Mouse (Mus musculus): ENCODE results near the gene Sec14l3.
"Not testable (repeated sequence)": the region's sequence is repeated elsewhere in the genome, so short reads cannot be mapped to it uniquely, and the experiment has no call there.

Gene Sec14l3

DNA sequence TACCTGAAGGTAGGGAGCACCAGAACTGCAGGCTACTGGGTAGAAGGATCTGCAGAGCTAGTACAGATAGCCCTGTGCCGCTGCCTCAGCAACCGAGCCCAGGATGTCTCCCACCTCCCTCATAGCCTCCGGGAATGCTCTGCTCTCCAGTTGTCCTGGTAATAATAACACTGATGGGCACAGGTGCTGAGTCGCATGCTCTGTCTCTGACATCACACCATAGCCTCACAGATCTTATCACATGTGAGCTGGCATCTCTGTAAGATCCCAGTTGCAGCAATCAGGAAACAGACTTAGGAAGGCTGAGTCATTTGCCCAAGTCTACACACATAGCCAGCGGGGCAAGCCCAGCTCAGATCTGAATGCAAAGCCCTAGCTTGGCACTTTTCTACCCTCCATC, 37.2 kb downstream of the Sec14l3 start:
- no peak for DNase-seq (ENCODE audit: extremely low read depth, low read depth)

DNA sequence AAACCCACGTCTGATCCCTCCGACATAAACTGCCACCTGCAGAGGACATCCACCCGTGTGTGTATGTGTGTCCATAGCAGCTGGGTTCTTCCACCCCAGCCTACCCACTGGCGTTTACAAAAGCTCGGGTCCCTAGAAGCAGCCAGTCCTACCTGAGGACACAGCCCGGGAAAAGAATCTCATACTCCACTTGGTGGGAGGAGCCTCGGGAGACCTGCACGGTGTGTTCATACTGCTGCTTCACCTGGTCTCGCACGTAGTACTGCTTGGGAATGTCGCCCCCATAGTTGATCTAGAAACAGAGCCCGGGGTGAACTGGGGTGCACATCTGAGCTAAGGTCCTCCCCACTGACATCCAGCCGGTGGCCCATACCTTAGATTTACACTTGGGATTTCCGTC, 38.9 kb downstream of the Sec14l3 start:
- DNase-seq (ENCODE audit: extremely low read depth, low read depth): no peak

DNA sequence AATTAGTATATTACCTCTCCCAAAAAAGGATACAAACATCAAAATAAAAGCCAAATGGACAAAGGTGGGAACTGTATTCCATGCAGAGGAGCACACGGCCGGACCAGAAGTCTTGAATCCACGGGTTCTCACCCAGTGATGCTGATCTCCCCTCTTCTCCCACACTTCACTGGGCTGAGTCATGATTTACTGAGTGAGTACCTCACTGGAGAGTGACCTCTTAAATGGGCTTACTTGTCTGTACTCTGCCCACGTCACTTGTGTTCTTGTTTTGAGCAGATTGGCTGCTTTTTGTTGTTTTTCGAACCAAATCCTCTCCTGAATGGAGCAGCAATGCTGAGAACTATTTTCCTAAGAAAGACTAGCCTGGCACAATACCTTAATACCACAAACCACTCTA, 40.3 kb downstream of the Sec14l3 start:
- no peak for DNase-seq (ENCODE audit: extremely low read depth, low read depth)

DNA sequence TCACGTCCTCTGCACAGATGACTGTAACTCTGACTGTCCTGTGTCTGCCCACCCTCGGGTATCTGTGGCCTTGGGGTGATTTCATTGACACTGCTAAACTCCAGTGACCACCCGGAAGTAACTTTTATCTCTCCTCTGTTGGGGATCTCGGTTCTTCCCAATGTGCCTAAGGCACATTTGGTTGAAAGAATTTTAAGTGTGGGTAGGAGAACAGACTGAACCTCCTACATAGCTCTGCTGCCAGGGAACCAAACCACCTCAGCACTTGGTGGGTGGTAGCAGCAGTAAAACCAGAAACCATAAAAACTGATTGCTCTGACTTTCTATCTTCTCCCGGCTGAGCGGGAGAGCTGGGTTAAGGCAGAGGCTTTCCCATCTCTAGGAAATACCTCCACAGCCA, 40.8 kb downstream of the Sec14l3 start:
- no peak for DNase-seq (ENCODE audit: extremely low read depth, low read depth)

DNA sequence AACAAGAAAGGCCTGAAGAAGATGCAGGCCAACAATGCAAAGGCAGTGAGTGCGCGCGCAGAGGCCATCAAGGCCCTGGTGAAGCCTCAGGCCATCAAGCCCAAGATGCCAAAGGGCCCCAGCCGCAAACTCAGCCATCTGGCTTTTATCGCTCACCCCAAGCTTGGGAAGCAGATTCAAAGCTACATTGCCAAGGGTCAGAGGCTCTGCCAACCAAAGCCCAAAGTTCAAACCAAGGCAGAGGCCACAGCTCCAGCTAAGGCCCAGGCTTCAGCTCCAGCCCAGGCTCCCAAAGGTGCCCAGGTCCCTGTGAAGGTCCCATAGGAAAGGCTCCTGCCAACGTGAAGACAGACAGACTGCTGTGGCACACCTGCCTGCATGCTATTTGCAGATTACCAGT, 43.3 kb downstream of the Sec14l3 start:
- DNase-seq (ENCODE audit: extremely low read depth, low read depth): not testable (repeated sequence)

DNA sequence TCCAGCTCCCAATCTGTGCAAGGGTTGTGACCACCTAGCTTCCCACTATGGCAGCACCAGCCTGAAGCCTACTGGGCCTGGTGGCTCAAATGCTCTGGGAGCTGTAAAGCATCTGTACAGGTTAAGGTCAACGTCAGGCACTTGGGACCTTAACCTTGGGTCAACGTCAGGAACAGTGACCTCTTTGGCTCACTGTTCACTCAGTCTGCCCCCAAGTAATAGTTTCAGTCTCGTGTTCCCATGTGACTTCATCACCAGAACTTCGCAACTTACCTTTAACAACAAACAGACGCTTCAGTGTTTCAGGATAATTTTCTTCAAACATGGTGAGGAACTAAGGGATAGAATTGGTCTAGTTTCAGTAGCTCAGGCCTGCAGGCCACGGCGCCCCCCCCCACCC, 44.0 kb downstream of the Sec14l3 start:
- DNase-seq (ENCODE audit: extremely low read depth, low read depth): no peak

DNA sequence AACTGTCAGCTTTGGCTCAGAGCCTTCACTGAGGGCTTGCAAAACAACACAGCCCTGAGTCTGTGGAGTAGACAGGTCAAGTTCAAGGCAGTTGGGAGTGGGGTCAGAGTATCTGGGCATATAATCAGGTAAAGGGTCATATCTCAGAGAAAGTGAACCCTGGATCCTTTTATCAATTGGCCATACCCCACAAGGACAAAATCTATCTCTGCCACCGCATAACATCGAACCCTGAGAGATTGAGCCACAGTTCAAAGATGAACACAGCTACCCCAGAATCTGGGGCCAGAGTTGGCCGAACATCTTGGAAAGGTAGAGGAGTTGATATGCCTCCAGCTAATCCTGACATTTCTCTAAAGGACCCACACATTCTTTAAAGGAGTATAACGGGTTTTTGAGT, 47.4 kb downstream of the Sec14l3 start:
- no peak for DNase-seq (ENCODE audit: extremely low read depth, low read depth)

DNA sequence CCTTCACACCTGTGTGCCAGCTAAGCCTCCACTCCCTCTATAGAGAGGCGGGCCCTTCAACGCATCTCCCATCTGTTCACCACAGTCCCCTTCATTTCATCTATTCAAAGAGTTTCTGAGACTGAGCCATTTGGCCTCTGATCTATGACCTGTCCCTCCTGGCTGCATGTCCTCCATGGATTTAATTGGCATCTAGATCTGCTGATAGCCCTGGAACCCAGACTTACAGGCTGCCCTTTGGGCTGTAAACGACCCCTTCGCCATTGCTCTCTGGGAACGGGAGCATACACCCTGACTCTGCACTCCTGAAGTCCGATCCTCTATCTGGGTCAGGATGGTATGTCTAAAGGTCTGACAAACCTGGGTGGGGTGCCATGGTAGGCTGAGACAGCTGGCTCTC, 48.2 kb downstream of the Sec14l3 start:
- no peak for DNase-seq (ENCODE audit: extremely low read depth, low read depth)

DNA sequence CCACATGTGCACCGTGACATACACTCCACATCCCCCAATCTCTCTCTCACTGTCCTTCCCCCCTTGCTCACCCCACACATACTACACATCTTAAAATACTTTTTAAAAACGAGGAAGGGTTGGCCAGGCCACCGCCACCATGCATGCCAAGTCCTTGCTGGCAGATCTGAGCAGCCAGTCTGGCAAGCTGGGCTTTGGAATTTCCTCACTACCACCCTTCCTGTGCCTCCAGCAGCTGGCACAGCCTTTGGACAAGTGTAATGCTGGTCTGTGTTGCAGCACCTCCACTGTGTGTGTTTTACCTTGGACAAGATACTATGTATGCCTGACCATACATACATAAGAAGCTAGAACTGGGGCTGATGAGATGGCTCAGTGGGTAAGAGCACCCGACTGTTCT, 48.9 kb downstream of the Sec14l3 start:
- DNase-seq (ENCODE audit: extremely low read depth, low read depth): no peak

DNA sequence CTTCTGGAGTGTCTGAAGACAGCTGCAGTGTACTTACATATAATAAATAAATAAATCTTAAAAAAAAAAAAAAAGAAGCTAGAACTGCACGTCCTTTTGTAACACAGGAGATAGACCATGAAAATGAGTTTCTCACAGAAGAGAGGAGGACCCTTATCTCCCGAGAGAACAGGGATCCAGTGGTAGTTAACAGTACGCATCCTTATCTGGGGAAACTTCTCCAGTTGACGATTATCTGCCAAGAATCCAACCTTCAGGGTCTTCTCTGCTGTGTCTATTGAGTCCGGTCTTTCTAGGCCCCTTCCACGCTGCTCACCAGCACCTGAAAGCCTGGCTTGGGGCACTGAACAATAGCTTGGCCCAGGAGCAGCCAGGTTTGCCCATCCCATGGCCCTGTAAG, 49.3 kb downstream of the Sec14l3 start:
- no peak for DNase-seq (ENCODE audit: extremely low read depth, low read depth)

DNA sequence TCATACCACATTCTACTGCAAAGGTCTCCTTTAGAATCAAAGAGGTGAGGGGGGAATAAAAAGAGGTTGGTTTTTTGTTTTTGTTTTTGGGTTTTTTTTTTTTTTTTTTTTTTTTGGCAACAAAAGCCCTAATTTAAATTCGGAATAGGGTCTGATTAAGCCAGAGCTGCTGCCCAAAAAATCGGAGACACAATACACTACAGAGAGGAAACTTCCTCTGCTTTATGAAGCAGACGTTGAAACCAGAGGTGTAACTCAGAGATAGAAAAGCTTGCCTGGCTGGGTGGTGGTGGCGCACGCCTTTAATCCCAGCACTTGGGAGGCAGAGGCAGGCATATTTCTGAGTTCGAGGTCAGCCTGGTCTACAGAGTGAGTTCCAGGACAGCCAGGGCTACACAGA, 49.9 kb downstream of the Sec14l3 start:
- not testable (repeated sequence) for DNase-seq (ENCODE audit: extremely low read depth, low read depth)

DNA sequence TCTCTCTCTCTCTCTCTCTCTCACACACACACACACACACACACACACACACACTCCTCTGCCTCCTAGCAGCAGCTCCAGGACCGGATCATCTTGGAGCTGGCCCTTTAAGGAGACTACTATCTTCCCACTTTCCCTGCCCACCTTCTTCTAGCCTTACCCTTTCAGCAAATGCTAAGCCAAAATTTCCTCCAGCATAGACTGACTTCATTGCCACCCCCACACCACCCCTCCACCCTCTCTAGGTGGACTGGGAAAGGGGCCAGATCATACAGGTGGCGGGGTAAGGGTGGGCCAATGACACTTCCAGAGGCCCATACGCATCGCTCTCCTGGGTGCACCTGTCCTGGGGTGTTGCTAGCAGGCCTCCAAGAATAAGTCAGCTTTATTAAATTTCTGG, 50.8 kb downstream of the Sec14l3 start:
- DNase-seq (ENCODE audit: extremely low read depth, low read depth): no peak

DNA sequence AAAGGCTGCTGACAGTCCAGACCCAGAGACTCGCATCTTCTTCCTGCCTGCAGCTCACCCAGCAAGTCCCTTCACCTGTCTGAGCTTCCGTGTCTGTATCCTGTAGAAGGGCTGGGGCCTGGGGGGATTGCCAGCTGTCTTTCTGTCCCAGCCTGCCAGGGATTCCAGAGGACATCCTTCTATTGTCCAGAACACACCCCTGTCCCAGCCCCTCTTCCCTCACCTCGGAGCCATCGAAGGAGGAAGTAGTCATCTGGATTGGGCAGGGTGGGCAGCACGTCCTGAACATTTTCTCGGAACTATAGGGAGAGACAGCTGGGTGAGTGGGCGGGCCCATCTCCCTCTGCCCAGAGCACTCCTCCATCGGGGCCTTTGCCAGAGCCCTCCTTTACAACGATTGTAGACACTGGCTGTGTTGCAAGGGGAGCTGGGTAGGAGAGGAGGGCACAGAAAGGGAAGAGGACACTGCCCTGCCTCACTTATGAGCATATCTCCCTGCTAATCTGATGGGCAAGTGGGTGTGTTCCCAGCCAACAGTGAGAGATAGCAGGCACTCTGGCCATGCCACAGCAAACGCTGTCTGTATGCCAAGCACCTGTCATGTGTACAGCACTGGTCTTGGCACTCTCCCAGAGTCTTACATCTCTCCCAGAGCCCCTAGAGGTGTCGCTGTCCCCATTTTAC, 52.0 kb downstream of the Sec14l3 start:
- DNase-seq (ENCODE audit: extremely low read depth, low read depth): no peak

DNA sequence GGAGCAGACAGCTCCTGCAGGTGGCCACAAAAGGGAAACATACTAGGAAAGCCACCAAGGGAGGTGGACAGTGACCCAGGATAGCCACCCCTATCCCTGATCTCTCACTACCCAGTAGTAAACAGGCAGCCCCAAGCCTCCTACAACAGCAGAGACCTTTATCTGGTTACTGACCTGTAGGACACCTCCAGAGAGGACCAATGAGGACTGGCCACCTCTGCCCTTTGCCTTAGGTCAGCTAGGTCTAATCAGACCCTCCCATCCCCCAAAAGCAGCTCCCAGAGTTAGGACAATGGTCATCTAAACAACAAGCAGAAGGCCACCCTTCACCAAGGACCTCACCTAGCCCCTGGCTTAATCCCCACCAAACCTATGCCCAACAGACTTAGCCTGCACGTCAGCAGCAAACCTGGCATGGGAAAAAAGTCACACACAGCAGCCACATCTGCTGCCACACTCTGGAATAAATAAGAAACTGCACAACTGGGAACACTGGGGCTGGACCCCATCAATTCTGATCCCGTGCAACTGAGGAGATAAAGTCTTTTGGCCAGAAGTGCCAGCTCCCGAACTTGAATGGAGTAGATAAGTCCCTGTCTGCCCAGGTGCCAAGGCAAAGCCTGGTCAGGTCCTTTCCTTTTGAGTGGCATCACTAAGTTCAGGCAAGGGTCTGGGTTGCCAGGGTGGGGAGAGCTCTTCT, 52.9 kb downstream of the Sec14l3 start:
- DNase-seq (ENCODE audit: extremely low read depth, low read depth): no peak

DNA sequence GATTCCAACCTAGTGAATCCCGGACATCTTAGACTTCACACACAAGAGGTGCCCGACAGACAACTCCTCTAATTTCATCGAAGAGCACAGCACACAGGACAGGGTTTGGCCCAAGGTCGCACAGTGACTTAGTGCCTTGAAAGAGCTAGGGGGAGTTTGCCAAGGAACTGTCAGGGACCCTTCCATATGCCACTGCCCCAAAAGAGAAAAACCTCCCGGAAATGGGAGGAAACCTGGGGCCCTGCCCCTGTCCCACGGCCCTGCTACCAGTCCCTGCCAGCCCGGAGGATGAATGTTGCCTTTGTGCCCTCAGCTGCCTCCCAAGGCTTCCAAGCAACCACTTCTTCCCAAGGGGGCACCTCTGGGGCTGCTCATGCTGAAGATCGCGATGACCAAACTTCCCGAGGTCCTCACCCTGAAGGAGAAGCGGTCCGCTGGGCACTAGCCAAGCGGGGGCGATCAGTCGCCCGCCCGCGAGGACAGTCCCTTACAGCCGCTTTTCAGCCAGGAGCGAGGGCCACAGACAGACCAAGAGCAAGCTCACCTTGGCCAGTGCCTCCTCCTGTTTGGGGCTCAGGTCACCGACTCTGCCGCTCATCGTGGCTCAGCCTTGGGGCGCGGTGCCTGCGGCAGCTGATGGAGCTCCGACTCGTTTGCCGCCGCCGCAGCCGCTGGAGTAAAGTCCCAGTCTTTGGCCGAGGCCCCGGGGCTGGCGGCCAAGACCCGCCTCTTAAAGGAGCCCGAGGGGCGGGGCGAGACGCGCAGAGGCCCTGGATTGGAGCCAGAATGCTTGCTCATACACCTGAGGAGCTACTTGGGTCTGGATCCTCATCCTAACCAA, 53.7 kb downstream of the Sec14l3 start:
- DNase-seq (ENCODE audit: extremely low read depth, low read depth): no peak

DNA sequence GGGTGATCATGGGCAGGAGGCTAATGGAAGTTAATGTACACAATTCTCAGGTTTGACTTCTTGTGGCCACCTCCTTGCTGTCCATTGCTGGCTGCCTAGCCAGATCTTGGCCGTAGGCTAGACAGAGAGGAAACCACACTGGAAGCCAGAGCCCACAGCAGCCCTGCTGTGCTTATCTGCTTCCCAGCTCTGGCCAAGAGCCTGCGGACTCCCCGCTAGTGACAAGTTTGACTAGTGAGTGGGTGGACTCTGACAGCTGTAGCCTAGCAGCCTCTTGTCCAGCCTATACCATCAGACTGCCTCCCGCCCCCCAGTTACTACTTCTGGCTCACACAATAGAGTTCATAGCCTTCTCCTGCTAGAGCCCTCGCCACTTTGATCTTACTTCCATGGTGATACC, 55.0 kb downstream of the Sec14l3 start:
- DNase-seq (ENCODE audit: extremely low read depth, low read depth): no peak

DNA sequence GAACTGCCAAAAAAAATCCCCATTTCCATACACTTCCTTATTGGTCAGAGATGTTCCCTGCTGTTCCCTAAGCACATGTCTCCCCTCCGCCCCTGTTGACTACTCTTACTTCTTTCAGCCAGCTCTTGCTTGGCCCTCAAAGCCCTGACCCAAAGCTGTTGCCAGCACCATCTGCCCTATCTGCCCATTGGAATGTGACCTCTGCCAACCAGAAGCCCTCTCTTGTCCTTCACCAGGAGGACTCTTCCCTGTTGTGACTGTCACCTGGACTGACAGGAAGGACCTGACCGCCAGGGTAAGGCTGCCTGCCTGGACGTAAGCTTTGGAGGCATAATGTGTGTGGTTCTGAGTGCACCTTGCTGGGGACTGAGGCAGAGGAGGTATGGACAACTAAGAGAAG, 57.0 kb downstream of the Sec14l3 start:
- DNase-seq (ENCODE audit: extremely low read depth, low read depth): no peak

DNA sequence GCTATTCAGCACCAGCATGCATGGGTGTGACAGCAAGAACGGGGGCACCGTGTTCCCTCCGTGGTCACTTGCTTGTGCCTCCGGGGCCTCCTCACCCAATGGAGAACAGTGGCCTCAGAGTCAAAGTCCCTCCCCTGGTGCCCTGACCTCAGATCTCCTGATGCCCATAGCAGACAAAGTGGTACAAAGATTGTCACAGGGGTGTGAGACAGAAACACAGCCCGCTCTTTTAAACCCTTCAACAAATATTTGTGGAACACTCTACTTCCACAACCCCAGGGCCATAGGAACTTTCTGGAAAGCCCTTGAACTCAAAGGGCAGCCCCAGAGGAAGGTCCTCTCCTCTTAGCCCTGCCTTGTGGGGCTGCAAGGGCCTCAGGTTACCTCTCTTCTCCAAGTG, 57.6 kb downstream of the Sec14l3 start:
- no peak for DNase-seq (ENCODE audit: extremely low read depth, low read depth)

DNA sequence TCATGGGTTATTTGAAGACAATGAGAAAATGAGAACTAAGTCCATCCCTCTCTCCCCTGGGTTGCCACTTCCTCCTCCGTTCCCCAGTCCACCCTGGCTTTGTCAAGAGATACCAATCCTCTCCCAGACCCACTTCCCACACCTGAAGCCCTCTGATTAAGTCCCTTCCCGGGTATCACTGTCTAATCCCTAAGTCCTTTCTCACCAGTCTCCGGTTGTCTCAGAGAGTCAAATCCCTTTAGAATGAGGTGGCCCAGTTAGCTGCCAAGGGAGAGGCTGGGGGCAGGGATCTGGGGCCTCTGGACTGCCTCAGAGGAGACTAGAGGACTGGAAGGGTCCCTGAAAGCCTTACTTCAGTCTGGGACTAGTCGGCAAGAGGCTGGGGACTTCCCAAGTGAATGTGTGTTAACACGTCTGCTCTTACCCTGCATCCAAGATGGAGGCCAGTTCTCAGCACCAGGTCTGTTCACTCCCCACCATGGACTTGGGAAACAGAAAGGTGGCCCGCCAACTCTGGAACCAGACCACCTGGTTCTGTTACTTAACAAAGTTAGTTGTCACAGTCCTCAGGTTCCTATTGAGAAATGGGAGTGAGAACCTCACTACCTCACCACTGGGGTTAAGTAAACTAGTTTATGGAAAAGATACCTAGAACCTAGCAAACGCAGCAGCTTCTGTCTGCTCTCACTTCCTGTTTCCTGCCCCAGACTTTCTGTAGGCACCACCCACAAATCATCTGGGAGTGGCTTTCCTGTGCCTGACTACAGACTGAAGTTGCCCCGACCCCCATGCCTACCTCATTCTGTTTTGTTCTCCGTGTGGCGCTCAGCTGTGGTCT, 58.3 kb downstream of the Sec14l3 start, which contains the start of gene Sec14l2:
Sec14l2 (minus strand) TSS at position 674 of the 838 bp plus-strand sequence.
- peak; percentile 83 for DNase-seq (ENCODE audit: extremely low read depth, low read depth)

DNA sequence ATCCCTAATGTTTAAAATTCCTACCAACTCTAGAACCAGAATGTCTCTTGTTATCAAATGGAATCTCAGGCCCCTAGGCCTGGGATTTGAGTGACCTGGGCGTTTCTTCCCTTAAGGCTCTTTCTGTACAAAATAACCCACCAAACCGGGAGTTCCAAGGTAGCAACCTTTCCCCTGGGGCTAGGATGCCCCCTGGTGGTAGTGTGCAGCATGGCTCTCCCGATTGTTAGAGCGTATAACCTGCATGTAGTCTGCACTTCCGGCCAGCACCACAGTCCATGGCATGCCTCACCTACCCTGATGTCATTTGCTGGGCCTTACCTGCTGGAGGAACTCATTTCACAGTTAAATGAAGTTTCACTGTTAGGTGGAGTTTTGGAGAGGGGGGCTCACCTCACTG, 59.3 kb downstream of the Sec14l3 start:
- peak; percentile 60 for DNase-seq (ENCODE audit: extremely low read depth, low read depth)

DNA sequence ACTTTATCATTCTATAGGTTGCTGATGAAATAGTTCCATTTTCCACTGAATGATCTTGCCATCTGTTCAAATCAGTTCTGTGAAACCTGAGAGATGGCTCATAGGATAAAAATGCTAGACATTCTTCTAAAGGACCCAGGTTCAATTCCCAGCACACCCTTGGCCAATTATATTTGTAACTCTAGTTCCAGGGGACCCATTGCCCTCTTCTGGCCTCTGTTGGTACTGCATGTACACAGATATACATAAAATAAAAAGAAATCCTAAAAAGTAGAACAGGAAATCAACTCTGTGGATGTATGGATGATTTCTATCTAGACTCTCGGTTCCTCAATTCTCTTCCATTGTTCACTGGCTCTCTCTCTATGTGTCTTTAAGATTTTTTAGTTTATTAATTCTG, 62.4 kb downstream of the Sec14l3 start:
- DNase-seq (ENCODE audit: extremely low read depth, low read depth): no peak

Data from MEL-GATA-1-ER (cell line).